Mouse (Mus musculus): ENCODE measurements at regions not wholly inside any gene's neighbourhood (a gene's known extent, or its start where the extent isn't known, plus 50 kb on each side); places are given as distances from the start of the nearest gene placed in this dataset.

DNA sequence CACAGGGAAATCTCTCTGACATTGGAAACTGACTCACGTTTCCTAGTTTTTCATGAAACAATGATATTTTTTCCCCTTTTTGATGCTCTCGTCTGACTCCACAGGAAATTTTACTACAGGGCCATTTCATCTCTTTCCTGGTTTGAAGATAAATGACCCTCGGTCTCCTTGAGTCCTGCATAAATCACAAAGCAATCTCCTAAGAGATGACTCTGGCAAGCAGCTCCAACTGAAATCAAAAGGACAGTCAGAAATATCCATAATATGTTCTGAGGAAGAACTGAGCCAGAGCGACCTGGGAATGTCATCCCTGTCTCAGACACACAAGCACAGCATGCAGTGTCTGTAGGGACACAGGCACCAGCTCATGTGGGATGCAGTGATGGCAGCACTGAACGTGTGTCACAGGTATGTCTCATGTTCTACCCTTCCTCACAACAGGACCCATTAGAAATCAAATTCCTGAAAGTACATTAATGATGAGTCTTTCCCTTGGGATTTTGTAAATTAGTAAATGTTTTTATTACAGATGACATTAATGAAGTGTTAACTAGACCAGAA is 233.1 kb upstream of the Tbl1xr1 start:
- TF ChIP-seq POLR2A (IDR thresholded peaks at IDR 0.05; ENCODE audit: low read depth, low read length): no peak
- TF ChIP-seq CTCF (conservative IDR thresholded peaks at IDR 0.05; ENCODE audit: insufficient read depth, insufficient read length, low read depth, low read length): no peak

All from kidney, adult 2 months (tissue).